17 mouse cellular contexts compared by ENCODE assay signal in the genomic region with DNA sequence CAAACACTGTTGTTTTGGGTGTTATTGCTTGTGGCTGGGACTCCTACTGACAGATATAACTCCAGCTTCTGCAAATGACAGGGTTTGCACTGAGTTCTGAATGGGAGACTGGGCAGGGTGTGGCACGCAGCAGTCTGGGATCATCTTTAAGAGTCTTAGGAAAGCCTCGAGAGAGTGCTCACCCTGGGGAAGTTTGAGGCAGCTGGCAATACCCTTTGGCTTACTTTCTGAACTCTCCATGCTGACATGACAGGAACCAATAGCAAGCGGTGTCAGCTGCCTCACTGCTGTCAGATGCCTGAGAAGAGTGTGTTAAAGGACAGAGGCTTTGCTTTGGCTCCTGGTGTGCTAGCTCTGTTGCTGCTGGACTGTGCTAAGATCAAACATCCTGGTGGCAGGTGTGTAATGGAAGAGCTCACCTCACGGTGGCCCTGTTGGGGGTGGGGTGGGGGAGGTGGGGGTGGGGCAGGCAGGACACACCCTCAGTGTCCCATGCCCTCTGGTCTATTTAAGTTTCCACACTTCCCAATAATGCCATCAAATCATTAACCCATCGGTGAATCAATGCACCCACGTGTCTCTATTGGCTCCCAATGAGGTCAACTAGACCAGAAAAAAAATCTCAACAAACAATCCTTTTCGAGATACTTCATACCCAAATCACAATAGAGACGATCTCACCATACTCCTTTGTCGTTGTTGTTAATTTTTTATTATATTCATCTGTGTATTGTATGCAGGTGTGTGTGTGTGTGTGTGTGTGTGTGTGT.
A peak's percentile ranks its signal among the peaks of the same experiment; 100 is the strongest.
DNase-seq lines count a peak whose midpoint lies in the region; ATAC-seq lines count a peak whose summit lies in the region.
"Had no signal": no experiment of that assay in that cellular context is flagged by ENCODE, and none has a peak within 500 bp of the region (broad histone marks: within the 10 kb centered on the region; RNA-seq: fewer than 3 reads in every experiment).

No protein-coding gene starts in this region.

- peak; percentile 89 for DNase-seq in heart, adult 11 months
- no peak for DNase-seq in heart, adult 9 months (ENCODE audit: low spot score in 2 of 2)
- peak; percentile 45 for DNase-seq in lung, postnatal 36 days
- no peak for DNase-seq in lung, postnatal 10 days
- no peak for DNase-seq in layer of hippocampus, adult 8-10 months (ENCODE audit: low spot score in 2 of 2)
- DNase-seq in urinary bladder, adult 2 months (ENCODE audit: low spot score): no peak
- DNase-seq: B cell, adult 2 months; cerebellum, adult 11-12 months; cerebellum, postnatal 14 days; forebrain, postnatal 0 days; heart, postnatal 36 days; kidney, adult 18-20 months; right cerebral cortex, postnatal 25 days; thymus, adult 18-20 months; thymus, postnatal 4 days had no signal

- peak; percentile 56 for ATAC-seq in megakaryocyte, adult 5-6 weeks (ENCODE audit: poor library complexity, severe bottlenecking)
- ATAC-seq: forebrain, postnatal 0 days; midbrain, embryonic 13.5 days had no signal

Comparison
In these comparisons a context has a peak if more than half of its experiments do, and no peak if none do; other contexts are left out.
1. DNase-seq: peak in heart, adult 11 months (single experiment) and lung, postnatal 36 days (single experiment); none in heart, adult 9 months (0 of 2), lung, postnatal 10 days (single experiment), layer of hippocampus, adult 8-10 months (0 of 2) and urinary bladder, adult 2 months (single experiment).